Mouse (Mus musculus) hindbrain, embryonic 10.5 days (tissue): ENCODE data around the gene Eps15. TPM values are rescaled to one million over a fixed set of nuclear protein-coding genes. Genes with fewer than 3 reads are reported as not detected.

Experiments used
- DNase-seq: peaks from one replicate; pipeline ENCODE4 v3.0.0-alpha.2; 2017; ENCODE audit warnings: low spot score
- H3K27ac ChIP-seq: fragments of 300-500 bp; sonication (generic); 2 replicates; pipeline ENCODE4 v1.5.1; 2016; ENCODE audit warnings: mild to moderate bottlenecking, moderate library complexity
- H3K27me3 ChIP-seq: fragments of 300-500 bp; sonication (generic); 2 replicates; pipeline ENCODE4 v1.6.1; 2016; ENCODE audit warnings: mild to moderate bottlenecking; ENCODE audit not compliant: poor library complexity, insufficient read depth, severe bottlenecking
- H3K36me3 ChIP-seq: fragments of 300-500 bp; sonication (generic); 2 replicates; pipeline ENCODE4 v1.6.1; 2016; ENCODE audit warnings: mild to moderate bottlenecking, moderate library complexity
- H3K4me1 ChIP-seq: fragments of 300-500 bp; sonication (generic); replicated peaks from 2 replicates; pipeline ENCODE4 v1.6.1; 2016; ENCODE audit warnings: mild to moderate bottlenecking
- H3K4me3 ChIP-seq: fragments of 300-500 bp; sonication (generic); 2 replicates; pipeline ENCODE4 v1.5.1; 2016; ENCODE audit warnings: mild to moderate bottlenecking, moderate library complexity
- H3K9me3 ChIP-seq: fragments of 300-500 bp; sonication (generic); 2 replicates; pipeline ENCODE4 v1.6.1; 2016; ENCODE audit warnings: mild to moderate bottlenecking, moderate library complexity
- WGBS: fragments of 180-500 bp; shearing (Covaris S2); methylation state at CpG from one replicate; pipeline ENCODE4 v1.1.7; 2016; 5-methylcytosine and 5-hydroxymethylcytosine counted together
- polyA plus RNA-seq: library from polyadenylated mRNA; unstranded; fragments of >200 nt; fragmentation: Nextera tagmentation; extraction: Ambion mirVana; gene quantifications from 2 replicates; pipeline ENCODE4 v1.2.1, GENCODE M21; 2016

Eps15 gene
- polyA plus RNA-seq, 1 experiment from 2014 or later = 41.6 TPM

GRCm38 (mm10) chr4:109253664-109254151 lies 26.4 kb upstream of the Eps15 start:
- H3K36me3 ChIP-seq = no peaks in the 10 kb centered on the region
- no peaks in the 10 kb centered on the region for H3K27me3 ChIP-seq
- DNase-seq = no peak
- 0 out of 2 replicates have a peak, but pooled peaks cover 3% of the 10 kb centered on the region for H3K4me1 ChIP-seq
- no peak overlapping the region for H3K4me3 ChIP-seq
- WGBS = 80% methylated on average over 11 of the region's 11 CpGs
- H3K9me3 ChIP-seq = no peaks in the 10 kb centered on the region
- no peak overlapping the region for H3K27ac ChIP-seq

GRCm38 (mm10) chr4:109254511-109254910 lies 25.6 kb upstream of the Eps15 start:
- Histone ChIP-seq H3K27me3 (no peaks in the 10 kb centered on the region), H3K36me3 (no peaks in the 10 kb centered on the region), H3K4me1 (0 out of 2 replicates have a peak, but pooled peaks cover 3% of the 10 kb centered on the region), H3K4me3 (no peak overlapping the region), H3K27ac (no peak overlapping the region), H3K9me3 (no peaks in the 10 kb centered on the region)
- no peak for DNase-seq
- 83% methylated on average over 5 of the region's 5 CpGs for WGBS

DNA sequence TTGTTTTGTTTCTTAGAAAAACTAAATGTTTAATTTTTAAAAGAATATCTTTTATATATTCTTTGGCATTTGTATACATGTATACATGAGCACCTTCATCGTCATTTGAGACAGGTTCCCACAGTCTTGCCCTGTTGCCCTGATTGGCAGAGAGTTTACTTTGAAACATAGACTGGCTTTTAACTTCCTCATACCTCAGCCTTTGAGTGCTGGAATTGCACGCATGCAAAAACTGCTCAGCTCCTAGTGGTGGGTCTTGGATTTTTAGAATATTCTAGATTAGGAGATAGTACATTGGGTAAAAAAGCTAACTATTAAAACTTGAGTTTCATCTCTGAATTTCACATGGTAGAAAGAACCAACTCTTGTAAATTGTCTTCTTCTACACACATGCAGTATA lies 24.7 kb upstream of the Eps15 start:
- DNase-seq = no peak
- Histone ChIP-seq H3K27me3 (no peaks in the 10 kb centered on the region), H3K36me3 (no peaks in the 10 kb centered on the region), H3K4me3 (no peak overlapping the region), H3K9me3 (no peaks in the 10 kb centered on the region), H3K4me1 (0 out of 2 replicates have a peak, but pooled peaks cover 3% of the 10 kb centered on the region), H3K27ac (no peak overlapping the region)
- 87% methylated on average over 2 of the region's 2 CpGs for WGBS

DNA sequence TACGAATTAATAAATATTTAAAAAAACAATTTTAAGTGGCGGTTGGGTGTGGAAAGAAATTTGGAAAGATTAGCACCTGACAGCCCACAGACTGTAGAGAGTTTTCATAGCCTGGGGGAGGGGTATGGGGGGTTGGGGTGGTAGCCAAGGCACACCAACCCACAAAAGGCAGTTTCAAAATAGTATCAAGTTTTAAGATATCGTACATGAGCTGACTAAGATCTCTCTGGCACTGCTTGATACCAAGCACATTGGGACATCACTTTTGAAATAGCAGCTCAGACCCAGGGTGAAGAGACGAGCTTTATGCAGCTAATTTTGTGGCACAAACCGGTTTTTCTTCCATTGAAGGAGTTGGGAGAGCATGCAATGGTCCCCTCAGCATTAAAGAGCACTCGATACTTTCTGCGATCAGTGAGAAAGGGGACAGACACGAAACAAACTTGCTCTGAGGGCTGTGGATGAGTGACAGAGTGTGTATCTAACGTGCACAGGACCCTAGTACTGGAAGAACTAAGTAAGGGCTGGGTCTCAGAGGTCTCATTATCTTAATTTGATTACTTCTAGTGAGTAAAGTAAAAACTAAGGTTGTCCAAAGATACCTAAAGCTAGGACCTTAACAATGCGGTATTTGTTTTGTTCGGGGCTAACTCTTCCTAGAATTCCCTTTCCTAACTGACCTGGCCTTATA lies 24.2 kb upstream of the Eps15 start:
- no peak for DNase-seq
- no peaks in the 10 kb centered on the region for H3K9me3 ChIP-seq
- H3K4me1 ChIP-seq = 0 out of 2 replicates have a peak, but pooled peaks cover 3% of the 10 kb centered on the region
- no peaks in the 10 kb centered on the region for H3K36me3 ChIP-seq
- no peak overlapping the region for H3K27ac ChIP-seq
- WGBS = 84% methylated on average over 11 of the region's 11 CpGs
- no peaks in the 10 kb centered on the region for H3K27me3 ChIP-seq
- no peak overlapping the region for H3K4me3 ChIP-seq

GRCm38 (mm10) chr4:109256791-109257190 lies 23.3 kb upstream of the Eps15 start:
- Histone ChIP-seq H3K4me3 (no peak overlapping the region), H3K4me1 (0 out of 2 replicates have a peak, but pooled peaks cover 2% of the 10 kb centered on the region), H3K36me3 (no peaks in the 10 kb centered on the region), H3K9me3 (no peaks in the 10 kb centered on the region), H3K27ac (no peak overlapping the region), H3K27me3 (no peaks in the 10 kb centered on the region)
- WGBS = 85% methylated on average over 6 of the region's 6 CpGs
- DNase-seq = no peak

GRCm38 (mm10) chr4:109257639-109258038 lies 22.4 kb upstream of the Eps15 start:
- H3K4me1 ChIP-seq = no peaks in the 10 kb centered on the region
- no peaks in the 10 kb centered on the region for H3K27me3 ChIP-seq
- DNase-seq = no peak
- H3K36me3 ChIP-seq = no peaks in the 10 kb centered on the region
- no peak overlapping the region for H3K4me3 ChIP-seq
- H3K27ac ChIP-seq = no peak overlapping the region
- H3K9me3 ChIP-seq = no peaks in the 10 kb centered on the region

DNA sequence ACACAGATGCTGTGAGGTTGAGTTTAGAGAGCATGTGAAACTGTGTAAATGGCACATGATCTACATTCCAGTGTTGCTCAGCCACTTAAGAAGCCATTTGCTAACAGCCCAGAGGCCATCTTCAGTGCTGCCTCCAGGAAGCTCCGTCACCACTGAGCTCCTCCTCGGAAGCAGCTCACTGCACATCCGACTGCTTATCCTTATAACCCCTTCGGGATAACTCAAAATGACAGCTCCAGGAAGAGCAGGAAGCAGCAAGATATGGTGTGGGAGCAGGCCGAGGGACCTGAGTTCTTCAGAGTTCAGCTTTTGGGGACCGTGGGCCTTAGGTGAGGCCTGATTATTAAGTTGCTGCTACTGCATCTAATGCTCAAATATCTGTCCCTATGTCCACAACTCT lies 18.0 kb upstream of the Eps15 start:
- Histone ChIP-seq H3K9me3 (no peaks in the 10 kb centered on the region), H3K4me1 (no peaks in the 10 kb centered on the region), H3K27me3 (no peaks in the 10 kb centered on the region), H3K4me3 (no peak overlapping the region), H3K36me3 (no peaks in the 10 kb centered on the region), H3K27ac (no peak overlapping the region)
- no peak for DNase-seq
- 80% methylated on average over 6 of the region's 6 CpGs for WGBS

GRCm38 (mm10) chr4:109266056-109266455 lies 14.0 kb upstream of the Eps15 start:
- Histone ChIP-seq H3K9me3 (no peaks in the 10 kb centered on the region), H3K27me3 (no peaks in the 10 kb centered on the region), H3K4me3 (no peak overlapping the region), H3K27ac (no peak overlapping the region), H3K4me1 (no peaks in the 10 kb centered on the region), H3K36me3 (no peaks in the 10 kb centered on the region)
- DNase-seq = no peak
- WGBS = 87% methylated on average over 3 of the region's 3 CpGs

DNA sequence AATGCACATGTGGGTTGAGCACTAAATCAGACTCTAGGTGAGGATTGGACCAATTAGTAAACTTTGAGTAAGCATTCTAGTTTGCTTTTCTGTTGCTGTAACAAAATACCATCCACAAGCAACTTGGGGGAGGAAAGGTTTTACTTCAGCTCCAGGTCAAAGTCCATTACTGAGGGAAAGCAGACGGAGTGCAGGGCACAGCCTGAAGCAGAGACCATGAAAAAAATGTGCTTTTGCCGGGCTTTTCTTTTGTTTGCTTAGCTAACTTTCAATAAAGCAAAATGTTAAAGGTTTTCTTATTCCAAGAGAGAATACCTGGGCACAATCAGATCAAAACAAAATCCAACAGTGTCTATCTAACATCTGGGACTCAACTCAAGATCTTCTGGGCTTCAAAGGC lies 13.3 kb upstream of the Eps15 start:
- DNase-seq = no peak
- H3K27me3 ChIP-seq = no peaks in the 10 kb centered on the region
- H3K27ac ChIP-seq = no peak overlapping the region
- H3K36me3 ChIP-seq = no peaks in the 10 kb centered on the region
- H3K9me3 ChIP-seq = no peaks in the 10 kb centered on the region
- H3K4me1 ChIP-seq = no peaks in the 10 kb centered on the region
- H3K4me3 ChIP-seq = no peak overlapping the region
- 68% methylated on average over 2 of the region's 2 CpGs for WGBS

DNA sequence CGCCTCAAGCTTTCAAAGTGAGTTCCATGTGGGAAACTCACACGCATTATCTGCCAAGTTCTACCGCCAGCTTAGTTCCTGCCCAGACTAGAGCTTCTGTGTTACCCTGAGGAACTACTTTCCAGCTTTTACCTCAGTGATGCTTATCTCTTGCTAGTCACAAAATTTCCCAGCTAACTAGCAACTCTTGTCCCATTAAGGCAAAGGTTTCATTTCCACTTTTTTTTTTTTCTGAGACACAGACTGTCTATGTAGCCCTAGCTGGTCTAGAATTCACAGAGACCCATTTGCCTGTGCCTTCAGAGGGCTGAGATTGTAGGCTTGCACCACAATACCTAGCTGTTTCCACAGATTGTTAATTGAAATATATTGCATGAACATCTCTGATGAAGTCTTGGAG lies 12.6 kb upstream of the Eps15 start:
- DNase-seq = no peak
- Histone ChIP-seq H3K4me1 (no peaks in the 10 kb centered on the region), H3K4me3 (no peak overlapping the region), H3K27me3 (no peaks in the 10 kb centered on the region), H3K36me3 (no peaks in the 10 kb centered on the region), H3K27ac (no peak overlapping the region), H3K9me3 (no peaks in the 10 kb centered on the region)
- 88% methylated on average over 3 of the region's 3 CpGs for WGBS

DNA sequence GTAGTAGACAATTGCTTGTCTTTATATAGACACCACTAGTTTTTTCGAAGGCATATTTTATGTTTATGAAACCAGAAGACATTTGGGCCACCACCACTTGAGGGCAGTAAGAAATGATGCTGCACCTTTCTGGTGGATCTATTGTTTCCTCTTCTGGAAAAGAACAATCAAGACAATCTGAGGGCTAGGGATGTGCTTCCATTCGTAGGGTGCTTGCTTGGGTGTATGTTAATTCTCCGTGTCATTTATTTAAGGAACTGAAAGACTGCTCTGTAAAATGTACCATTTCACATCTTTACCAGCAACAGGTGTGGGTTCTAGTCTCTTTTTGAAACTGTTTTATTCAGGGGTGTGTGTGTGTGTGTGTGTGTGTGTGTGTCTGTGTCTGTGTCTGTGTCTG lies 11.2 kb upstream of the Eps15 start:
- Histone ChIP-seq H3K27ac (no peak overlapping the region), H3K27me3 (no peaks in the 10 kb centered on the region), H3K36me3 (no peaks in the 10 kb centered on the region), H3K4me1 (no peaks in the 10 kb centered on the region), H3K4me3 (no peak overlapping the region), H3K9me3 (no peaks in the 10 kb centered on the region)
- DNase-seq = no peak
- 88% methylated on average over 3 of the region's 3 CpGs for WGBS

GRCm38 (mm10) chr4:109271803-109272202 lies 8.3 kb upstream of the Eps15 start:
- H3K4me3 ChIP-seq = no peak overlapping the region
- WGBS = 94% methylated on average over 4 of the region's 4 CpGs
- H3K27me3 ChIP-seq = no peaks in the 10 kb centered on the region
- no peak overlapping the region for H3K27ac ChIP-seq
- H3K36me3 ChIP-seq = no peaks in the 10 kb centered on the region
- no peaks in the 10 kb centered on the region for H3K9me3 ChIP-seq
- no peaks in the 10 kb centered on the region for H3K4me1 ChIP-seq
- DNase-seq = no peak

DNA sequence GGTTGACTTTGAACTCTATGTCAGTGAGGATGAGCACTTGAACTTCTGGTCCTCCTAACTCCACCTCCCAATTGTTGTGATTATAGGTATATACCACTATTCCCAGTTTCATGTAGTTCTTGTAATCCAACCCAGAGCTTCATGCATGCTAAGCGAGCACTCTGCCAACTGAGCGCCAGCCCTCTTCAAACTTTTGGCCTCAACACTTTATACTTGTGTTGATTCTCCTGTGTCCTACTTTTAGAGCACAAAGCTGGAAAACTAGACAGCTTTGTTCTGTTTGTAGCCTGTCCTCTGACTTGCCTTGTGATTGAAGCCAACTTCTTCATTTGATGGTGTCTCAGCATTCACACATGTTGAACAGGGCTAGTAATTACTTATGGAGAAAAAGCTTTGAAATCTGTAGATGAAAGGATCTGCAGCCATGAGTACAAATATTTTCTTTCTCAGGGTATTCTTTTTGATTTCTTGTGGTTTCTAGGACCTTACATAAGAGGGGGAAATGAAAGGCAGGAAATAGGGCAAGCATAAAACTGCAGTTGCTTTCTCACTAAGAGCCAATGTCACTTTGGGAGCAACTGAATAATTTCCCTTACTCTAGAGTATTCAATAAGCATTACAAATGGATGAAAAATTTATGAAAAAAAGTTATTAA lies 6.4 kb upstream of the Eps15 start:
- H3K4me1 ChIP-seq = no peaks in the 10 kb centered on the region
- no peak overlapping the region for H3K27ac ChIP-seq
- 95% methylated on average over 2 of the region's 2 CpGs for WGBS
- H3K27me3 ChIP-seq = no peaks in the 10 kb centered on the region
- no peak for DNase-seq
- no peak overlapping the region for H3K4me3 ChIP-seq
- no peaks in the 10 kb centered on the region for H3K9me3 ChIP-seq
- no peaks in the 10 kb centered on the region for H3K36me3 ChIP-seq
